Mouse (Mus musculus) small intestine, adult 2 months (tissue): ENCODE results near the gene Snupn.

Experiments
- CTCF ChIP-seq: fragments of 200-500 bp; IDR thresholded peaks from 2 replicates; pipeline ENCODE4 v1.5.1; 2012; ENCODE audit warnings: low read depth, mild to moderate bottlenecking, control low read depth, inconsistent platforms, low read length, moderate library complexity, mixed read lengths; ENCODE audit not compliant: insufficient replicate concordance, insufficient read length; ENCODE audit errors: extremely low read depth
- POLR2A ChIP-seq: fragments of 200-500 bp; IDR thresholded peaks from 2 replicates; pipeline ENCODE4 v1.6.1; 2012; ENCODE audit warnings: low read depth, mild to moderate bottlenecking, control low read depth, inconsistent platforms, low read length, moderate library complexity

- TF ChIP-seq CTCF, result no peak
- TF ChIP-seq POLR2A, result no peak
Measured at GRCm38 (mm10) chr9:56996028-56996346, 45.3 kb downstream of the Snupn start.
